Mouse (Mus musculus): ENCODE results near the gene Tbc1d9. TPM values are rescaled to one million over a fixed set of nuclear protein-coding genes. Genes with fewer than 3 reads are reported as not detected.

The Tbc1d9 gene
- polyA plus RNA-seq, 1 experiment from 2014 or later = 16.3 TPM

GRCm38 (mm10) chr8:83182784-83183183, 17.6 kb downstream of the Tbc1d9 start:
- Histone ChIP-seq H3K4me1 (replicated peaks) (peaks cover 54% of the 10 kb centered on the region), H3K27me3 (no peaks in the 10 kb centered on the region), H3K9me3 (no peaks in the 10 kb centered on the region), H3K4me3 (no peak overlapping the region), H3K27ac (replicated peaks) (peak overlapping the region; percentile 67), H3K9ac (0 out of 2 replicates have a peak overlapping the region, but pooled peaks have one; percentile 12), H3K36me3 (no peaks in the 10 kb centered on the region), H3K4me2 (no peak overlapping the region)
- 44% methylated on average over 5 of the region's 5 CpGs for whole genome bisulfite sequencing
- no peak for ATAC-seq (ENCODE audit: low read depth)

- H3K27ac ChIP-seq (replicated peaks) = no peak overlapping the region; the same call in 1 of the 2 replicates
- 50% methylated on average over 6 of the region's 6 CpGs for WGBS
These were observed 21.2 kb downstream of the Tbc1d9 start for GRCm38 (mm10) chr8:83186376-83186775.

DNA sequence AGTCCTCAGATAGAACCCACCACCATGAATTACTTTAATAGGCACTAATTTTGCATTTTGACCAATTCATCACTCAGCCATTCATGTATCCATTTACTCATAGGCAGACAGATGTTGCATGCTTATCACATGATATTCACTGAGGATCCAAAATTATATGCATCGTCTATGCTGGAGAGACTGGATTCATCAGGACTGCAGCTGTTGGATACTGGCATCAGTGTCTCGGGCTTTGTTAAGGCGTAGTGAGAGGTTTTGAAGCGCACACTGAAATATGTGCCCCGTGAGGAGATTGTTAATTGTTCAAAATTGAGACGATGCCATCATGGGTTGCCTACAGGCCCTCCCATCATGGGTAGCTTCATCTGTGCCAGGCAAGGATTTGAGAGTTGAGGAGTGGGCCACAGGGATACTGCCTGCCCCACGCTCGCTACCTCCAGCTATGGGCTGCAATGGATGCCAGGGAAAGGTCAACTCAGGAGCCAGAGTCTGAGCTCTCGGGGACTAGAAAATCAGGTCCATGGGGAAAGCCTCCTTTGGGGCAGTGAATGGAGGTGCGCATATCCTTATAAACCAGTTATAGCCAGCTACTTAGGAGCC, 22.3 kb downstream of the Tbc1d9 start:
- Histone ChIP-seq H3K27ac (replicated peaks) (peak overlapping the region; percentile 70), H3K9me3 (no peaks in the 10 kb centered on the region), H3K27me3 (no peaks in the 10 kb centered on the region), H3K4me3 (no peak overlapping the region), H3K4me1 (replicated peaks) (peaks cover 32% of the 10 kb centered on the region), H3K36me3 (no peaks in the 10 kb centered on the region), H3K9ac (no peak overlapping the region), H3K4me2 (no peak overlapping the region)
- peak; percentile 75 for ATAC-seq (ENCODE audit: low read depth)
- 56% methylated on average over 10 of the region's 10 CpGs for WGBS

More at GRCm38 (mm10) chr8:83186376-83186775, 21.2 kb downstream of the Tbc1d9 start:
- Histone ChIP-seq H3K36me3 (no peaks in the 10 kb centered on the region), H3K4me2 (no peak overlapping the region), H3K4me1 (replicated peaks) (peaks cover 43% of the 10 kb centered on the region), H3K4me3 (no peak overlapping the region), H3K9ac (no peak overlapping the region), H3K27me3 (no peaks in the 10 kb centered on the region), H3K9me3 (no peaks in the 10 kb centered on the region)
- ATAC-seq (ENCODE audit: low read depth) = no peak

DNA sequence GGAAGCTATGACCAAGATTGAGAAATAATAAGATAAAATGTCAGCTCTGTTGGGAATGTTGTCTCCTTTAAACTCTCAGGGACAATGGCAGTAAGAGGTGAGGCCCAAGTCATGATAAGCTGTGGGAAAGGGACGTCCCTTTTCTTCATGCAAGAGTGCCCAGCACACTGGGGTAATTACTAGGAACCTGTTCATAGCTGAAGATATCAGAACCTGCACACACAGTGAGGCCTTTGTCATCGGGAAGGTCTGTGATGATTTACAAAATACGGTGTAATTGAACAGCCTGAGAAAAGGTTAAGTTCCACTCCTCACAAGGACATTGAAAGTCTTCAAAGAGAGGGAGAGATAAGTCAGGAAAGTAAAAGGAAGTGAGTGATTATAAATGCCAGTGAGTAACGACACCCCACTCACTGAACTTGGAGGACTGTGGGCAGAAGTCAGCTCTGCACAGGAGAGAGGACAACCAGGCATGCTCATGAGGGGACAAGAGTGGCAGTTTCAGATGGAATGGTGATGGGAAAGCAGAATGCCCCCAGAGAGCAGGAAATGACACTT, 24.5 kb downstream of the Tbc1d9 start:
- Histone ChIP-seq H3K4me1 (replicated peaks) (peaks cover 18% of the 10 kb centered on the region), H3K9me3 (no peaks in the 10 kb centered on the region), H3K4me2 (no peak overlapping the region), H3K36me3 (no peaks in the 10 kb centered on the region), H3K4me3 (no peak overlapping the region), H3K27ac (replicated peaks) (no peak overlapping the region), H3K9ac (no peak overlapping the region), H3K27me3 (no peaks in the 10 kb centered on the region)
- ATAC-seq (ENCODE audit: low read depth) = no peak
- WGBS = 81% methylated on average over 4 of the region's 4 CpGs

DNA sequence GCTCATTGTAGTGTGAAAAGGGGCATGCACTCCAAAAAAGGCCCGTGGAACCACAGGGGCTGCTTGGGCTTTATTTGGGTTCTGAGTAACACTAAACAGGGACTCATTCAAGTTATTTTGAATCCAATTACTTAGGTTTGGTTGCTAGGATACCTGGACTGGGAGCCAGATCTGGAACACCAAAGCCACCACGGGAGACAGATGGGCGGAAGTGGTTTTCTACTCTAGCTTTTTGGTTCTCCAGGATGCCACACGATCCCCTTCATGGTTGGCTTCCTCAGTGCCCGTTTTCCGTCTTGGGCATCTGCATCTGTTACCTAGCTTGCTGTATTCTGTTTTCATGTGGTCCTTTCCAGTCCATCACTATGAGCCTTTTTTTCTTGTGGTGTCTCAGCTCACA, 30.9 kb downstream of the Tbc1d9 start:
- no peaks in the 10 kb centered on the region for H3K36me3 ChIP-seq
- no peak overlapping the region for H3K27ac ChIP-seq (replicated peaks)
- peaks cover 31% of the 10 kb centered on the region for H3K4me1 ChIP-seq (replicated peaks)
- H3K4me3 ChIP-seq = no peak overlapping the region
- no peak for ATAC-seq (ENCODE audit: low read depth)
- whole genome bisulfite sequencing = 76% methylated on average over 6 of the region's 6 CpGs
- H3K4me2 ChIP-seq = no peak overlapping the region
- no peaks in the 10 kb centered on the region for H3K27me3 ChIP-seq
- H3K9me3 ChIP-seq = no peaks in the 10 kb centered on the region
- no peak overlapping the region for H3K9ac ChIP-seq

DNA sequence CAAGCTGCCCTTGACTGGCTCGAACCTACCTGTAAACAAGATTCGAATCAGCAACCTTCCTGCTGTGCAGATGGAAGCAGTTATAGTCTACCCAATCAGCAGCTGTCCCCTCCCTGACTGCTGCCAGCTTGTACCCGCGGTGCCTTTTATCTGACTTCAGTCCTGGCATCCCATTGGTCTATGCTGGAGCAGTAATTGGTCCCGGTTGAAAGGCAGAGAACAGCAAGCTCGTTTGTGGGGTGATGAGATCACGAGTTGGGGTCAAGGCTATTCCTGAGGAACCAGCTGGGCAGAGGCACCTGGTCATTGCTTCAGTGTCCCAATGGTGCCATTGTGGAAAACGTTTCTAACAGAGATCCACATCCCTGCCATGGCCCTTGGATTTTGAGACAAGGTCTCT, 34.6 kb downstream of the Tbc1d9 start:
- Histone ChIP-seq H3K9me3 (no peaks in the 10 kb centered on the region), H3K9ac (no peak overlapping the region), H3K4me2 (no peak overlapping the region), H3K27me3 (no peaks in the 10 kb centered on the region), H3K27ac (replicated peaks) (peak overlapping the region; percentile 55; the same call in 1 of the 2 replicates), H3K4me1 (replicated peaks) (peaks cover 42% of the 10 kb centered on the region), H3K36me3 (no peaks in the 10 kb centered on the region), H3K4me3 (no peak overlapping the region)
- WGBS = 57% methylated on average over 8 of the region's 8 CpGs
- no peak; the same call in 1 of the 2 replicates for ATAC-seq (ENCODE audit: low read depth)

- no peak overlapping the region for H3K4me3 ChIP-seq
- no peak for ATAC-seq (ENCODE audit: low read depth)
- no peak overlapping the region for H3K9ac ChIP-seq
- H3K4me2 ChIP-seq = no peak overlapping the region
- peaks cover 39% of the 10 kb centered on the region for H3K4me1 ChIP-seq (replicated peaks)
- no peaks in the 10 kb centered on the region for H3K27me3 ChIP-seq
- 73% methylated on average over 16 of the region's 16 CpGs for WGBS
- peak overlapping the region; percentile 55 for H3K27ac ChIP-seq (replicated peaks)
- H3K36me3 ChIP-seq = no peaks in the 10 kb centered on the region
- no peaks in the 10 kb centered on the region for H3K9me3 ChIP-seq
These were observed 35.3 kb downstream of the Tbc1d9 start for GRCm38 (mm10) chr8:83200191-83201177.

DNA sequence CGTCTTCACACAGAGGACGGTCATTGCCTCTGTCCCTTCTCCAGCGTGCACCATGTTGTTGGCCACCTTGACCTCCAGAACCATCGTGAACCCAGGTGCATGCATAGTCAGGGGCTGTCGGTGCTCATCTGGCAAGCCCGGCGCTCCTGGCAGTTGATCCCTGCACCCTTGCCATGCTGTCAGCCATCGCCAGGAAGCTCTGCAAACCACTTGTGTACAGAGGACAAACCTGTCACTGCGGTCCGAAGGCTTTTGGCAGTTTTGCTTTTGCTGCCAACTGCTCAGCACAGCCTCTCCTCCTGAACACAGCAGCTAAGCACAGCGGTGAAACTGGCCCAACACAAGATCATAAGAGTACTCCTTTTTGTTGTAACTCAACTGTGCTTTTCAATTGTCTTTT, 37.8 kb downstream of the Tbc1d9 start:
- ATAC-seq (ENCODE audit: low read depth) = no peak
- Histone ChIP-seq H3K27ac (replicated peaks) (no peak overlapping the region), H3K4me2 (no peak overlapping the region), H3K9ac (no peak overlapping the region), H3K36me3 (no peaks in the 10 kb centered on the region), H3K4me1 (replicated peaks) (peaks cover 29% of the 10 kb centered on the region), H3K4me3 (no peak overlapping the region), H3K9me3 (no peaks in the 10 kb centered on the region), H3K27me3 (no peaks in the 10 kb centered on the region)
- 93% methylated on average over 11 of the region's 11 CpGs for WGBS

DNA sequence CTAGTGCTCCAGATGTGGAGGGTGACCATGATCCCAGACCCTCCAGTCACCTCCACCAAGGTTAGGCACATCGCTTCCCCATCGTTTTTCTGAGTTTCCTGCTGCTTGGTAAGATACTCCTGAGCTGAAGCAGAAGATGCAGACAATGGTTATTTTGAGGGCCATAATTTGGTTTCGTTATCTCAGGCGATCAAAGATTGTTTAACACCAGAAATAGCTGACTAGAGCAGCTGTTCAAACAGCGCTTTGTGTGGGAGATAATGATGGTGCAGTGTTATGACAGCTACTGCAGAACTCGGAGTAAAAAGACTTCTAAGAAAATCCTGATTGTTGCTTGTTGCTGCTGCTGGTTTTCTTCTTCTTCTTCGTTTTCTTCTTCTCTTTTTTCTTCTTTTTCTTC, 40.8 kb downstream of the Tbc1d9 start:
- H3K4me2 ChIP-seq = no peak overlapping the region
- no peaks in the 10 kb centered on the region for H3K27me3 ChIP-seq
- H3K9me3 ChIP-seq = no peaks in the 10 kb centered on the region
- ATAC-seq (ENCODE audit: low read depth) = no peak
- no peak overlapping the region for H3K9ac ChIP-seq
- H3K4me3 ChIP-seq = no peak overlapping the region
- WGBS = 77% methylated on average over 7 of the region's 7 CpGs
- peaks cover 7% of the 10 kb centered on the region for H3K36me3 ChIP-seq
- H3K27ac ChIP-seq (replicated peaks) = no peak overlapping the region
- H3K4me1 ChIP-seq (replicated peaks) = peaks cover 16% of the 10 kb centered on the region

GRCm38 (mm10) chr8:83209581-83209980, 44.4 kb downstream of the Tbc1d9 start:
- no peaks in the 10 kb centered on the region for H3K27me3 ChIP-seq
- no peak overlapping the region for H3K4me3 ChIP-seq
- 0 out of 2 replicates have a peak, but pooled peaks cover 5% of the 10 kb centered on the region for H3K4me1 ChIP-seq (replicated peaks)
- no peak overlapping the region for H3K4me2 ChIP-seq
- no peak overlapping the region for H3K9ac ChIP-seq
- ATAC-seq (ENCODE audit: low read depth) = no peak
- no peaks in the 10 kb centered on the region for H3K9me3 ChIP-seq
- WGBS = 69% methylated on average over 4 of the region's 4 CpGs
- no peak overlapping the region for H3K27ac ChIP-seq (replicated peaks)
- peaks cover 29% of the 10 kb centered on the region for H3K36me3 ChIP-seq

- 92% methylated on average over 7 of the region's 7 CpGs for WGBS
- no peaks in the 10 kb centered on the region for H3K27me3 ChIP-seq
These were observed 45.5 kb downstream of the Tbc1d9 start for GRCm38 (mm10) chr8:83210676-83211075.

GRCm38 (mm10) chr8:83215065-83215464, 49.9 kb downstream of the Tbc1d9 start:
- 70% methylated on average over 5 of the region's 5 CpGs for WGBS
- no peak overlapping the region for H3K27ac ChIP-seq (replicated peaks)
- no peak for ATAC-seq (ENCODE audit: low read depth)

More at GRCm38 (mm10) chr8:83210676-83211075, 45.5 kb downstream of the Tbc1d9 start:
- Histone ChIP-seq H3K36me3 (peaks cover 29% of the 10 kb centered on the region), H3K4me2 (no peak overlapping the region), H3K4me1 (replicated peaks) (peaks cover 5% of the 10 kb centered on the region; the same call in 1 of the 2 replicates), H3K9me3 (no peaks in the 10 kb centered on the region), H3K9ac (no peak overlapping the region), H3K27ac (replicated peaks) (no peak overlapping the region), H3K4me3 (no peak overlapping the region)
- no peak for ATAC-seq (ENCODE audit: low read depth)

More at GRCm38 (mm10) chr8:83215065-83215464, 49.9 kb downstream of the Tbc1d9 start:
- peaks cover 29% of the 10 kb centered on the region for H3K36me3 ChIP-seq
- no peaks in the 10 kb centered on the region; the same call in 1 of the 2 replicates for H3K4me1 ChIP-seq (replicated peaks)
- H3K9me3 ChIP-seq = no peaks in the 10 kb centered on the region
- H3K9ac ChIP-seq = no peak overlapping the region
- no peak overlapping the region for H3K4me2 ChIP-seq
- no peaks in the 10 kb centered on the region for H3K27me3 ChIP-seq
- no peak overlapping the region for H3K4me3 ChIP-seq

Data from neural tube, embryonic 13.5 days (tissue).